Mouse (Mus musculus) cerebellum, adult 9-11 months (tissue): ENCODE measurements at regions not wholly inside any gene's neighbourhood (a gene's known extent, or its start where the extent isn't known, plus 50 kb on each side); places are given as distances from the start of the nearest gene placed in this dataset.

ENCODE experiments used
- DNase-seq: peaks from one replicate; pipeline ENCODE4 v3.0.0; 2022

DNA sequence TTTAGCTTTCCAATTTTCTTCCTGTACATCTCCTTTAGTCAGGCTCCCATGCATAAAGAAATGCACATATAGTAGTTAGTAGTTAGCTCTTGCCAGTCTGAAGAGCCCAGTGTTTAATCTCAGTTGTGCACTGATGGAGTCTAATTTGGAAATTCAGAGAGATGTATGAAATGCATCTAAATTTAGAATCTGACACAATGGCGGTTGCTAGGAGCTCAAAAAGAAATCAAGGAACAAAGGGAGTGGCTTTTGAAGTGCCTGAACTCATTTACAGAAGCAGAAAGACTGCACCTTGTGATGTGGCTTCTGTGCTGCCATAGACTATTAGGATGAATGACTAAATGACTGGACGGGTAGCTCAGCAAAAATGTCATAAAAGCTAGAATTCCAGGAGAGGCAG is 916.3 kb downstream of the Rps29 start:
- DNase-seq, result no peak

DNA sequence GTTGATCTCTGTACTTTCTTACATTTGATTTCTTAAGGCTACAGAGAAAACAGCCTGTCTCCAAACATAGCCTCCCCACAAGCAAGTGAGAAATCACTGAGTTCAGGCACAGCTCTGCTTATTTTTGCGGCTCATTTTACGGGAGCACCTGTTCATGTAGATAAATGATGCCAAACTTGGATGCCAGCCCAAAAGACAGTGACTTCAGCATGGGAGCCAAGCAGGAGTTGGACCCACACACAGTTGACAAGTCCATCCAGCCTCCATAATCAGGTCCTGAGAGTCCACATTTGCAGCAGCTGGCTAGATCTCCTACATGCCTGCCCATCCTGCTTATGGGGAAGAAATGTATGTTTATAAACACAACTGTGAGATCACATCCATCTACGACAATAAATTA is 927.2 kb downstream of the Rps29 start:
- DNase-seq, result peak; percentile 2

DNA sequence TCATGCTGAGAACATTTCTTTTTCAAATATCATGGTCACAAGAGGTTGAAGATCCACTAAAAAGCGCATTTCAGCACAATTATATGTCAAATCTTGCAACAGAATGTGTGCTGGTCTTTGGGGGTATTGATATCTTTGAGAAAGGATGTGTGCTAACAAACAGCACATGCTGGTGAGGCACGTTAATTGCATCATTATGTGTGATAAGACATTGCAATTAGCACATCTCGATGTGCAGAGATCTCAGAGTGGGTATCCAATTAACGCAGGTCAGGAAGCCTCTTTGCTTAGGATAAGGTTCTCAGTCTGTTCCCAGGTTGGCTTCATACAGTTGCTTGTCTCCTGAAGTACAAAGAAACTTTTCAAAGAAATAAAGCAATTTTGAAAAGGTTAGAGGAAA is 941.9 kb downstream of the Rps29 start:
- DNase-seq, result no peak

DNA sequence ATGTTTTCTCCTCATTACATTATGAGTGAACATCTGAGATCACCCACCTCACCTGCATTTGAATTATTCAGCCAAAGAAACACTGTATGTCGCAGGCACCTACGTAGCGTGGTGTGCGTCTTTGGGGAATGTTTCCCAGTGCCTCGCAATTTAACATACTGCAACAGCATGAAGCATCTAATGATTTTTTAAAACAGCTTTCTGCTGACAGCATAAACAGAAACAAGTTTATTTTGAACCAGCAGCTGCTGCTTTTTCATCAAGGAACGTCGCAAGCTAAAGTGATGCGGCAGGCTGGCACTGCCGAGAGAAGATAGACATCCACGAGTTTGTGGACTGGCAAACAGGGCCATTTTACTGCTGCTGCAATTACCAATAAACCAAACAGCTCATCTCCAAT is 950.7 kb downstream of the Rps29 start:
- DNase-seq, result no peak

DNA sequence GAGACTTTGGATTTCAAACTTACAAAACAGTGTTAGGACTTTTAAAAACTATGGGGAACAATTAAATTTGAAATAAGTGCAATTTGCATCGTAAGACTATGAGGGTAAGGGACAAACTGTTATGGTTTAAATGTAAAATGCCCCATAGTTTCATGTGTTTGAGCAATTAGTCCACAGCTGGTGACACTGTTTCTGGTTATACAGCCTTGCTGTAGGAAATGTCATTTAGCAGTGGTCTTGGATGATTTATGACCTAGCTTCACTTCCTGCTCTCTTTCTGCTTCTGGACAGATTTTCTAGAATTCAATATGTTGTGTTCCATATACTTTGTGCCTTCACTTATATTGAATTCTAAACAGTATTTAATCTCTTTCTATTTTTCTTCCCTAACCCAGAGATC is 961.5 kb upstream of the Mdga2 start:
- DNase-seq, result no peak

DNA sequence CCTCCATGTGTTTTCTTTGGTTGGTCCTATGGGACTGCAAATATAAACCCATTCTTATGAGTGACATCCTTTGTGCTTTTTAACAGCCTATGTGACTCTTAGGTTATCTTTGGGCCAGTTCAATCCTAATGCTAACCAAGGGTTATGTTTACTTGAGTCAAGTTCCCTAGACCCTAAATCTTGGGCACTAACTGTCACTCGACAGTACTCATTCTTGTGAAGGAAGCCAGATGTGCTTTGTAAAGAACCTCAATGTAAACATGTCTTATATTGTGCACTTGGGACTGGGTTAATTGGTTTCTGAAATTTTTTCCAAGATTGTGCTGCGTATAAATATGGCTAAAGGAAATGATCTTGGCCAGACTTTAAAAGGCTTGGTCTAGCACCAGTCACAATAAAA is 939.0 kb upstream of the Mdga2 start:
- no peak for DNase-seq

DNA sequence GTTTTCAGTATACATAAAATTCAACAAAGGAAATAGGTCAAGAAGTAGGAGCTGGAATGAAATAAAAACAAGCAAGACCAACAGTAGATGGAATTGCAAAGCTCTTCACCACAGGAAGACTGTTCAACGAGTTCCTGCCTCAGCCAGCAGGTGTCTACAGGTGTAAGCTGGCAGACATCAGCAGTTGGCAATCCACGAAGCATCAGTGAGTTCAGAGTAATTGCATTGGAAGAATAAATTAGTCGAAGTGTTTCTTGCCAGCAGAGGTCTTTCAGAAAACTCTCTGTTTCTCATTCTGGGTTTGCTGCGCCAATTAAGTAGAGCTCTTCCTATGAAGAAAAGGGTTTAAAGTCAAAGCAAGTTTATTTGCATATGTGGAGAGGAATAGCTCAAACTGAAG is 925.7 kb upstream of the Mdga2 start:
- DNase-seq, result no peak

DNA sequence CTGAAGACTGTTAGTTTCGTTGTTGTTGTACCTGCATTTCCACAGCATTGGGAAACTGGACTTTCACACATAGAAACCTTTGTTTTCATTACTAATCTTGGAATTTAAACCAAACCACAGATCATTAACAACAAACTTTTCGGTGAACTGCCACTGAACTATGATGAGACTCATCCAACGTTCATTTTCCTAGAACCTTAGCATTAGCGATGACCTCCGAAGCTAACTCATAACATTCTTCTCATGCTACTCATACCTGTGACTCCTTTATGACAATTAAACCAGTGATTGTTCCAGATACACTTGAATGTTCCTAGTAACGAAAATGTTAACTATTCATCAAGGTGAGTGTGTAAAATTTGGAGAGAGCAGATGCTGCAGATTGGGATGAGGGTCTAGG is 917.5 kb upstream of the Mdga2 start:
- no peak for DNase-seq

DNA sequence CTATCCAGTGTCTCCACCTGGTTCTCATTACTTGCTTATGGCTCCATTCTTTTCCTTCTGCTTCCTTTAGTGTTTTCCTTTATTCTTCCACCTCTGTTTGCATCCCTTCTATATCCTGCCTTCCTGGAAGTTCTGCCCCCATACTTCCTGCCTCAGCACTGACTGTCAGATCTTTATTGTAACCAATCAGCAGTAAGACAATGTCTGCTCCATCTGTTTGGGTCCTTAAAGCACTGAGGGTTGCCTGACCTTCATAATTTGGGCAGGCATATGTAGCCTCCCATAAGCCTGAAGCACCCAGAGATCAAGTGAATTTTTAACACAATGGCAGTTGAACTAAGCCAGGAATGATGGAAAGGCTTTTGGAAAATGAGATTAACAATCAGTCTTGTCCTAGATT is 909.4 kb upstream of the Mdga2 start:
- no peak for DNase-seq

DNA sequence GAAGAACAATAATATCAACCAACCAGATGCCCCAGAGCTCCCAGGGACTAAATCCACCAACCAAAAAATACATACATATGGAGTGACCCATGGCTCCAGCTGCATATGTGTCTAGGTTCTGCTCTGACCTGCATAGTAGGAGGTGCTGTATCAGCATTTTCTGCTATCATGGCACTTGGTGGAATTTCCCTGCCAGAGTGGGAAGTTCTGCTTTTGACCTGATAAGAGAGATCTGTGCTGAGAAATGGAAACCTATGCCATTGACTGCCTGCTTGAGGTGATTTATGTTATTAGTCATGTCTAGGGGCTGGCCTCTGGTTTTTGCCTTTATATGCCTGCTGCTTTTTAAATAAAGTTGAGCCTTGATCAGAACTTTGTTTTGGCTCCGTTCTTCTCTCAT is 893.4 kb upstream of the Mdga2 start:
- DNase-seq, result no peak
